Mouse (Mus musculus) cerebellum, postnatal 10 days (tissue): Measurements from ENCODE around the gene Lsm7.
"Not testable (repeated sequence)": the region's sequence is repeated elsewhere in the genome, so short reads cannot be mapped to it uniquely, and the experiment has no call there.

Experiments used
- DNase-seq, 2 experiments: peaks; one replicate each; pipeline ENCODE4 v3.0.0; 2021; ENCODE audit warnings: mixed read lengths in 2 of 2

Lsm7 gene

DNA sequence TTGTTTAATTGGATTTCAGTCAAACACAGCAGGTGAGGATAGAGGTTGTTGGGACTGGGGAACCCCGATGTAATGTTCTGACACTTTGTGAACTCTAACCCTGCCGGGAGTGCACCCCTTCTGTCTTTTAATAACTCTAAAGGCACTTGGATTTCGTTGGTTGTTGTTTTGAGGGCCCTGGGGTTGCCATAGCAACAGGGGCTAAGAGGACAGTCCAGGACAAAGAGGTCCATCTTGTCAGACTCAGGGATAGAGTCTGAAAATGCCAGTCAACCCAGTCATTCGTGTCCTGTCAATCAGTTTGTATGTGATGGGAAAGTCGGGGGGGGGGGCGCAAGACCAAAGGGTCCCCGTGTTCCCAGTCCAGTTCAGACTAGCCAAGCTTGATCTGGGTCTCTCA lies 22.2 kb downstream of the Lsm7 start:
- no peak for DNase-seq

DNA sequence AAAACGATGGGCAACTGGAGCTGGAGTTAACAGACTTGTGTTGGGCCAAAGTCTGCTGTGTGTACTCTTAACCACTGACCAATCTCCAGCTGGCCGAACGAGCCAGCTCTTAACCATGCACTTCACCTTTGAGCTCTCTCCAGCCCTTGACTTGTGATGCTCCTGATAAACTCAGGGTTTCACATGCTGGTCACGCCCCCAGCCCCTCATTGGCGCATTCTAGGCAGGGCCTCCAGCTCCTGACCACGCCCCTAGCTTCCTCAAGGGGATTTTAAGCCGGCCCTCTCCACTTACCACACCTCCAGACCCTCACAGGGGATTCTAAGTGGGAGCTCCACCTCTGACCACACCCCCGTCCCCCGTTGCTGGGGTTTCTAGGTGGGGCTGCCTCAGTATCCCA lies 23.9 kb downstream of the Lsm7 start:
- peak in 1 of 2 experiments; percentile 56 for DNase-seq

DNA sequence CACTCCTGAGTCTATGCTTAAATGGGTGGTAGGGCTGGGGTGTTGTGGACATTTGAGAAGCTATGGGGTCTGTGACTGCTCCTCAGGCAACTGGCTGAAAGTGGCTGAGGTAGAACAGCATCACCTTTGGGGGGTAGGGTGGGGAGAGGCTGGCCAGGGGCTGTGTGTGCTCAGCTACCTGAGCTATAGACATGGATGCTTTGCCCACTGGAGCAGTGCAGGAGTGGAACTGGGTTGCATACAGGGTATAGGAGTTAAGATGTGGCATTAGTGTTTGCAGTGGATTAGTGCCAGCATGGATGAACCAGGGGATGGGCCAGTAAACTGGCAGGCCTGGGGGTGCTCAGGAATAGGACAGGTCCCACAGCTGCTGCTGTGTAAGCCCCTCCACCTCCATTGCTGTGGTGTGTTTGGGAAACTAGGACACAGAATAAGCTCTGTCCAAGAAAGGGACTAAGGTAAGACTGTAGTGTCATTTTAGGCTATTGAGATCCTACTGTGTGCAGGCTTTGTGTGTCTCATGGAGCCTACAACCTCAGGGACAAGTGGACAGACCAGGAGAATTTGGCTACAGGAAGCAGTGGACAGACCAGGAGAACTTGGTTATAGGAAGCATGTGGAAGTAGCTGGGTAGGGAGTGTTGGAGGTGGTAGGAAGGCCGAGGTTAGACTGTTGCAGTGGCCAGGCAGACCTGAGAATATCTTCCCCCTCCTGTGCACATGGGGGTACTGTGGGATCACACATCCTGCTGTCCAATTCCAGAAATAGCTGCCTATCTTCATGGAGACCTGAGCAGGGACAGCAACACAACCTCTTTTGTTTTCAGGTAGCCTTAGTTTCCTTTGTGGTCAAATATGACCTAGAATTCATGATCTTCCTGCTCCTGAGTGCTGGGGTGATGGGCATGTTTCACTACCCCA lies 25.4 kb downstream of the Lsm7 start:
- no peak for DNase-seq

DNA sequence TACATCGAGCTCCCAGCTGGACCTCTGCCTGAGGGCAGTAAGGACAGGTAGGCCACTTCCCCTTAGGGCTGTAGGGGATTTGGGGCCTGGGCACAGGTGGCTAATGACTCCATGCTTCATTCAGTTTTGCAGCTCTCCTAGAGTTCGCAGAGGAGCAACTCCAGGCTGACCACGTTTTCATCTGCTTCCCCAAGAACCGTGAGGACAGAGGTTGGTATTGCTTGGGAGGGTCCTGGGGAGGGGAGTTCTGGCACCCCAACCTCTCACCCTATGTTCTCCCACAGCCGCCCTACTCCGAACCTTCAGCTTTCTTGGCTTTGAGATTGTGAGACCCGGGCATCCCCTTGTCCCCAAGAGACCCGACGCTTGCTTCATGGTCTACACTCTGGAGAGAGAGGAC lies 26.4 kb downstream of the Lsm7 start:
- DNase-seq, result not testable (repeated sequence)

DNA sequence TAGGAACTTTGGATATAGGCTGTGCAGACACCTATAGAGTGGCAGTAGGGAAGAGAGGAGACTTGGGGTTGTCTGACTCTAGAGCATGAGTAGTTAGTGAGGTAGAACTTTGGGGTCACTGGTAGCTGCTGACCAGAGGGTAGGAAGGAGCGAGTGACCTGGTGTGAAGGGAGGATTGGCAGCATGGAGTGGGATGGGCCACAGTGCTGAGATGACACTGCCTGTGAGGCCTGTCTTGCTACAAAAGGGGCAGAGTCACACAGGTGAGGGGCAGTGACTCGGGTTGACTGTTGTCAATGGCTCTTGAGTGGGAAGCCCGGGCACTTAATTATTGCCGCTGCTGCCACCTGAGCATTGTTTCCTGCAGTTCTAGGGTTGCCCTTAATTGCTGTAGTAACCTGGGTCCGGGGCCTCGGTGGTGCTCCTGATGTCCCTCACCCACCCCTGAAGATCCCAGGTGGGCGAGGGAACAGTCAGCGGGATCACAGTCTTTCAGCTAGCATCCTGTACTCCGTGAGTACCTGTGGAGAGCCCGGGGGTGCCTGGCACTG lies 27.1 kb downstream of the Lsm7 start:
- DNase-seq, result peak in 1 of 2 experiments; percentile 14

DNA sequence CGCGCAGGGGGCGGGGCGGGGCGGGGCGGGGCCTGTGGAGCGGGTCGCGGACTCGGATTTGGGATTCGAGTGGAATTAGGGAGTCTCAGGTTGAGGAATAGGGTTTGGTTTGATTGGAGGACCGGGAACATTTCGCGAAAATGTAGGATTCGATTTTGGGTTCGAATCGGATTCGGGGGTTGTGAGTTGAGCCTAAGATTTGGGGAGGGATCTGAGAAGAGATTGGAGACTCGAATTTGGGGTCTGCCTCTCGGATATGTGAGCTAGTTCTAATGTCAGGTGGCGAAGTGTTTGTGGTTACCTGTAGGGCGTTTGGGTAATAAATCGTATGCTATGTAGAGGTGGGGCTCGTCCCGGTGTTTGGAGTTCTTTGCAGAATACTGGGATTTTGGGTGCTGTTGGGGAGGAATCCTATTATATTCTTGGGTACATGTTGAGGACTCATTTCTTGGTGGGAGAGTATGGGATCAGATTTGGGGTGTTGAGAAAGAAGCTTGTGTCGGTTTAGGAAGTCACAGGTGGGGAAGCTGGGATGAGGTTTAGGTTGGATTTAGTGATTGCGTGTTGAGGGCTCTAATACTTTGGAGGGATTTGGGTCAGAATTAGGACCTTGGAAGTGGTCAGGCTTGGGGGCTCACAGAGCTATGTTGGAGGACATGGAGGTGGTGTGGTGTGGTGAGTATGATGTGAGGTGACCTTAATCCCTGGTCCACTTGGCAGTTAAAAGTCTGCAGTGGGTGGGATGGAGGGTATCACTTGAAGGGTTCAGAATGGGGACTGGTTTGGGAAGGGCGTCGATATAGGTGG lies 27.7 kb downstream of the Lsm7 start:
- DNase-seq, result no peak

DNA sequence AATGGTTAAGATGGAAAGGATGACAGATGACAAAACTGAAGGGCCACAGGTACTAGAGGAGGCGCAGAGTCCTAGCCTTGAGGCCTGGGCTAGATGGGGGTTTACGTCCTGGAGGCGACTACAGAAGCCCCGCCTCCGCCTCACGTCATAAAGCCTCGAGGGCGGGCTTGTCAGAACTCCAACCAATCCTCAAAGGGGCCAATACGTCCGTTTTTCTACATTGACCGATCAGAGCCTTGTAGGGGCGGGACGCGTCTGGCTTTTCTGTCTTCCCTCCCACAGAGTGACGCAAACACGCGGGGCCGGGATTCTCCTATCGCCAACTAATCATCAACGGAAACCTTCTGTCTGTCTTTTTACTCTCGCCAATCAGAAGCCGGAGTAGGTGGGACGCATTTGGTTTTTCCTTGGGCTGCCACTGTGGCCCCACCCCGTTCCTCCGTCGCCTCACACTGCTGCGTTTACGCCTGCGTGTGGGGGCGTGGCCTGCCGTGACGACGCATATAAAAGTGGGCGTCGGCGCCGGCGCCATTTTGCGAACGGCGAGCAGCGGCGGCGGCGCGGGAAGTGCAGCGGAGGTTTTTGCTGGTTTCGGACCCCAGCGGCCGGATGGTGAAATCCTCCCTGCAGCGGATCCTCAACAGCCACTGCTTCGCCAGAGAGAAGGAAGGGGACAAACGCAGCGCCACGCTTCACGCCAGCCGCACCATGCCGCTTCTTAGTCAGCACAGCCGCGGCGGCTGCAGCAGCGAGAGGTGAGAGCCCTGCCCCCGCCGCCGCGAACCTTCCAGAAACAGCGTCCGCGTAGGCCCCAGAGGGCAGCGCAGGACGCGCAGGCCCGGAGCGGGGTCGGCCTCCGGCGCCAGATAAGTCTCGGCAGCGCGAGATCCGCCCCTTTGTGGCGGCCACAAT lies 28.6 kb downstream of the Lsm7 start, which contains the start of gene Oaz1:
Gene Oaz1, plus strand, starts transcription at position 506 of the 912 bp plus-strand sequence.
- peak; percentile 99 for DNase-seq

DNA sequence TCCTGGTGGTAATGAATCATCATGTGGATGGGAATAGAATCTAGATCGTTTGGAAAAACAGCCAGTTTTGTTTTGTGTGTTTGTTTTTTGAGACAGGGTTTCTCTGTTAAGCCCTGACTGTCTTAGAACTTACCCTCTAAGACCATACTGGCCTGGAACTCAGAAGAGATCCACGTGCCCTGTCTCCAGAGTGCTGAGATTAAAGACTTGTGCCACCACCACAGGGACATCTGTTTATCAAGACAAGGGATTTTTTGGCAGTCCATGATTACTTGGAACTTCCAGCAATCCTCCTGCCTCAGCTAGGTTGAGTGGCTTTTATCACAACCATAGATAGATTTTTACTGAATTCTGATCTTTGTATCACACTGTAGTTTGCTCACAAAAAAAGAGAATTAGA lies 30.2 kb downstream of the Lsm7 start:
- DNase-seq, result no peak

DNA sequence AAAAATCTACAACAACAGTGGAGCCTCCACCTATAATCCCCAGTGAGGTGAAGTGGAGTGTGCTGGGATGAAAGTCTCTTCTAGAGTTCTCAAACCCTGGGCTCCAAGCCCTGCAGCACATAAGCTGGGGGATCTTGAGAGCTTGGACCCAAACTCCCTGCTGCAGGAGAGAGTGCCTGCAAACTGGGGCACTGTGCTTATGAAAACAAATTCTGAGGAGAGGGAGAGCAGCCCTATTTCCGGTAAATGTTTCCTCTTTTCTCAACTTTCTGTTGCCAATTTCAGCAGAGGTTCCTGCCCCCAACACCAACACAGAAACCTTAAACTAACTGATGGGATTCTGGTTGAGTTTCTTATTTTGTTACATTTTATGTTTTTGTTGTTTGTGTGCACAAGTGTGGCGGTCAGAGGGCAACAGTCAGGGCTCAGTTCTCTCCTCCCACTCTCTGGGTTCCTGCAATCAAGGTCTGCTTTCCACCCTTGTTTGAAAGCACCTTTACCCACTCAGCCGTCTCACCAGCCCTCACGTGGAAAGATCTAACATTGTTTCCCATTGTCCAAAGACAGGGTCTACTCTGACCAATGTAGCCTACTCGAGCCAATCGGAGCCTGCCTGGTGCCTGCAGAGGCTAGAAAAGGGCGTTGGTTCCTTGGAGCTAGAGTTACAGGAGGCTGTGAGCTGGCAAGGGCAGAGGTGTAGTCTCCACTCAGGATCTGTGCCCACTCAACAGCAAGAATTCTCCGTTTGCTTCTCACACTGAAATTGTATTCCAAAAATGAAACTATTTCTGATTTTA lies 31.0 kb downstream of the Lsm7 start:
- no peak for DNase-seq

DNA sequence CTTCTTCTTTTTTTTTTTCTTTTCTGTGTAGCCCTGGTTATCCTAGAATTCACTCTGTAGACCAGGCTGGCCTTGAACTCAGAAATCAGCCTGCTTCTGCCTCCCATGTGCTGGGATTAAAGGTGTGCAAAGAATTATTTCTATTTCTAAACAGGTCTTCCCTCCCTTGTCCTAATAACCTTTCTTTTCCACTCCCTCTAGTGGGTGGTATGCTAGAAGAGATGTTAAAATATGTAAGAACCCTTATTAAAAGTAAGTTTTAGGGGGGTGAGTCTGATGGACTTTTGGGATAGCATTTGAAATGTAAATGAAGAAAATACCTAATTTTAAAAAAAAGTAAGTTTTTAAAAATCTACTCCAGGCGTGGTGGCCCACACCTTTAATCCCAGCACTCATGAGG lies 31.7 kb downstream of the Lsm7 start:
- no peak for DNase-seq

DNA sequence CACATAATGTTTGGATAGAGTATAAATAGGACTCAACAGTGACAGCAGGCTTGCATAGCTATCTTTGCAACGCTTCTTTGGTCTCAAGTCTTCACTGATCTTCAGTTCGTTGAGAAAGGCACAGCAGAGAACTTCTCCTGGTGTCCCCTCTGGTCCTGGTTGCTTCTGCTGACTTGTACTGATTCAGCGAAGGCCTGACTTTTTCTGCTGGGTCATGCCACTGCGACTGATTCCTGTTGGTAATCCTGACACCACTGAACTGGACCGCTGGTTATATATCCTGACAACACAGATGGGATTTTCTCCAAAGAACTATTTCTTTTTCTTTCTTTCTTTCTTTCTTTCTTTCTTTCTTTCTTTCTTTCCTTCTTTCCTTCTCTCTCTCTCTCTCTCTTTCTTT lies 32.5 kb downstream of the Lsm7 start:
- no peak for DNase-seq

DNA sequence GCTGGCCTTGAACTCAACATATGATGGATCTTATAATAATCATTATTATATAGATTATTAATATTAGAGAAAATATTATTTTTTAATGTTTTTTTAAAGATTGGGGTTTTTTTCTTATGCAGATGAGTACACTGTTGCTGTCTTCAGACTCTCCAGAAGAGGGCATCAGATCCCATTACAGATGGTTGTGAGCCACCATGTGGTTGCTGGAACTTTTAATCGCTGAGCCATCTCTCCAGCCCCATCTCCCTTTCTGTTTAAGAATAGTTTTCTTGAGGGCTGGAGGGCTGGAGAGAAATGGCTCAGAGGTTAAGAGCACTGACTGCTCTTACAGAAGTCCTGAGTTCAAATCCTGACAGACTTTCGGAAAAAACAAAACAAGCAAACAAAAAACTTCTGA lies 33.0 kb downstream of the Lsm7 start:
- DNase-seq, result peak; percentile 60 to 63

DNA sequence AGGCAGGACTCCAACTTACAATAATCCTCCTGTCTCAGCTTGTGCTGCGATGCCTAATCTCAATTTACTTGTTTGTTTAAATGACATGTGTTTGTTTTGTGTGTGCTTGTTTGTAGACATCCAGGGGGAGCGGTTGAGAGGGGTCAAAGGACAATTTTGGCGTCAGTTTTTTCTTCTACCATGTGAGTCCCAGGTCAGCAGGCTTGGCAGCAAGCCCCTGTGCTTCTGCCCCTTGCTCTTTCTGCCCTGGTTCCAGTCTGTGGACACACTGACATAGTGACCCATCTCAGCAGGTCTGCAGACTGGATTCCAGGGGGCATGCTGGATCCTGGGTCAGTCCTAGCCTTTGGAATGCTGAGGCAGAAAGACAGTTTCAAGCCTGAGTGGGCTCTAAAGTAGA lies 35.6 kb downstream of the Lsm7 start:
- no peak for DNase-seq

DNA sequence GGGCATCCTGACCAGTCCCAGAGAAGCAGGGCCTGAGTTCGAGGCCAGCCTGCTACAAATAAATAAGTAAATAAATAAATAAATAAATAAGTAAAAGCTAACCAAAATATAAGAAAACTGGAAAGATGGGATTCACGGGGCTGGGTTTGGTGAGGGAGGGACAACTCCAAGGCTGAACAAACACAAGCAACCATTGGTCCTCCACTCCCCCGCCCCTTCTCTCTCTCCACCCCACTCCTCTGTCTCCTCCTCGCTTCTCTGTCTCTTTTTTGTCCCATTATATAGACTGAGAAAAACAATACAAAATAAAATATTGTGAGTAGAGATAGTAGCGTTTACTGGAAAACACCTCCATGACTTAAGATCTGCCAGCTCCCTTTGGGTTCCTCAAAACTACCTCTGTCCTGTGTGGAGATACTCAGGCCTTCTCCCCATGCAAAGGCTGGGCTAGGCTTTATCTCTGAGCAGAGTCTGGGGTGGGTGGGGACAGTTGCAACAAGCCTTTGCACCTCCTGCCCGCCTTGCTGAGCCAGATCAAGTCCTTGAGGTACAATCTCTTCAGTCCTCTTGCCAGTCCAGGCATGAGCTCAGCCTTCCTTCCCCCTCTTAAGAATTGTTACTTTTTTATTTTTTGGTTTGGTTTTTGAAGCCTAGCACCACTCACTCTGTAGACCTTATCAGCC lies 36.3 kb downstream of the Lsm7 start:
- DNase-seq, result no peak

DNA sequence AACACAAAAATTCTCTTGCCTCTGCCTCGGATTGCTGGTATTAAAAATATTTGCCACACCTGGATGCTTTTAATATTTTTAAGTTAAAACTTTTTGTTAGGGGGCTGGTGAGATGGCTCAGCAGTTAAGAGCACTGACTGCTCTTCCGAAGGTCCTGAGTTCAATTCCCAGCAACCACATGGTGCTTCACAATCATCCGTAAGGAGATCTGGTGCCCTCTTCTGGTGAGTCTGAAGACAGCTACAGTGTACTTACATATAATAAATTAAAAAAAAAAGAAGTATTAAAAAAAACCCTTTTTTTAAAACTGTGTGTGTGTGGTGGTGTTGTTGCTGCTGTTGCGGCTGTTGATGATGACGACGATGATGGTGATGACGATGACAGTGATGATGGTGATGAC lies 37.1 kb downstream of the Lsm7 start:
- not testable (repeated sequence) for DNase-seq

DNA sequence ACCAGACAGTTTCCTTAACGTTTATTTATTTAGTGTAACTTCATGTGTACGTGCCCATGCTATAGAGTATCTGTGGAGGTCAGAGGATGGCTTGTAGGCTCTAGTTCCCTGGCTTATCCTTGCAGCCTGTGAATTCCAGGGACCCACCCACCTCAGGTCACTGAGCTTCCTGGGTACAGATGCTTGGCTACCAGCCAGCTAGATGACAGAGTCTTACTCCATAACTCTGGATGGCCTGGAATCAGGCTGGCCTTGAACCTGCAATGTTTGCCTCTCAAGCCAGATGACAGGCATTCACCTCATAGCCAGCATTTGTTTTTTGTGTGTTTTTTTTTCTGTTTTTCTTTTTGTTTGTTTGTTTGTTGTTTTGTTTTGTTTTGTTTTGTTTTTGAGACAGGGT lies 37.8 kb downstream of the Lsm7 start:
- no peak for DNase-seq

DNA sequence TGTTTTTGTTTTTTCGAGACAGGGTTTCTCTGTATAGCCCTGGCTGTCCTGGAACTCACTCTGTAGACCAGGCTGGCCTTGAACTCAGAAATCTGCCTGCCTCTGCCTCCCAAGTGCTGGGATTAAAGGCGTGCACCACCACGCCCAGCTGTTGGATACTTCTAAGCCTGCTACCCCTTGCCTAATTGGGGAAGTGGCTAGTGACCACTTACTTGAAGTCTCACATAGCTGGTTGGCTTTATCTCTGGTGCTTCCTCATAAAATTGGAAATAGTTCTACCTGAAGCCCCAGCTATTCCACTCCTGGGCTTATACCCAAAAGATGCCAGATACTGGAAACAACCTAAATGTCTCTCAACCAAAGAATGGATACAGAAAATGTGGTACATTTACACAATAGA lies 38.7 kb downstream of the Lsm7 start:
- DNase-seq, result not testable (repeated sequence)

DNA sequence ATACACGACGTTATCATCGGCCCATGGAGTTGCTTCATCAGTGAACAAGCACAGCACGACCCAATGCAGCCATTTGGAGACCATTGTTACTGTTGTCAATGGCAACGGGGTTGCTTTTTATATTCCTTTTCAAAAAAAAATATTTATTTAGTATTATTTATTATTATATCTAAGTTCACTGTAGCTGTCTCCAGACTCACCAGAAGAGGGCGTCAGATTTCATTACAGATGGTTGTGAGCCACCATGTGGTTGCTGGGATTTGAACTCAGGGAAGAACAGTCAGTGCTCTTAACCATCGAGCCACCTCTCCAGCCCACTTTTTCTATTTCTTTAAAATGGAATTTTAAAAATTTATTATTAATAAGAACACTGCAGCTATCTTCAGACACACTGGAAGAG lies 40.2 kb downstream of the Lsm7 start:
- no peak for DNase-seq

DNA sequence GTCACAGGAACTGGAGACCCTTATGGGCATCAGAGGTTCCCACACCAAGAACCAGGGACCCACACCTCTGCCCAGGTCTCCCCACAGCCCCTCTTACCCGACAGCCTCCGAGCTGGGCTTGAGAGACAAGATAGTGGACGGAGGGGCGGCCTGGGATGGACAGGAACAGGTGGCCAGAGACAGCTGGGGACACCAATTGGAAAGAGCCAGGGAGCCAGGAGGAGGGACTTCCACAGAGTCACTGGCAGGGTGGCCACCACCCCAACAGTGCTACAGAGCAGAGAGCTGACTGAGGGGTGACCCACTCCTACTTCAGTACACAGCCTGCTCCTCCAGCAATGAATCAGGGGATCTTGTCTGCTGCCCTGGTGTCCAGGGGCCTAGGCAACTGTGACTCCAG lies 41.6 kb downstream of the Lsm7 start, which contains the start of gene Jsrp1:
Gene Jsrp1, minus strand, starts transcription at position 133 of the 400 bp plus-strand sequence.
- no peak for DNase-seq

DNA sequence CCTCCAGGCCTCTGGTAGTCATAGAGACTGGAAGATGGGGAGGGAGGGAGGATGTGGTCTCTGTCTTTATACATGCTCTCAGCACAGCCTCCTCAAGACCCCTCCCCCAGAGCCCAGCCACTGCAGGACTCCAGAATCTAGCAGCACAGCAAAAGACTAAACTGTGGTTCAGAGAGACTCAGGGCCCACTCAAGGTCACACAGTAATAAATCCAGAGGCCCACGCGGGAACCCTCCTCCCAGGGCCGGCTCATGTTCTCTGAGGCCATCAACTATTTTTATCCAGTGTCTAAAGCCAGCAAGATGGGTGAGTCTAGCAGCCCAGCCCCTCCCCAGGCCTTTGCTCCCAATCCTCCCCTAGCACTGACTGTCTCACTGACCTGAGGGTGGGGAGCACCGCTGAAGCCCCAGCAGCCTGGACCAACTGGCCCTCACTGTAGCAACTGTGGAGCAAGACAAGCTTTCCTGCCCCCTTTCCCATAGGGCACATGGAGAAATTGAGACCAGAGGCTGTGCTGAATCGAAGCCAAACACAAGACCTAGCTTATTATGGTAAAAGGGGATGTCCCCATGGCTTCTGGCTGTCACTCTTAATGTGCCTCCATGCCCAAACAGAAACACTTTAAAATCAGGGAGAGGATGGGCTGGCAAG lies 42.5 kb downstream of the Lsm7 start:
- no peak for DNase-seq
